In the genomic region with DNA sequence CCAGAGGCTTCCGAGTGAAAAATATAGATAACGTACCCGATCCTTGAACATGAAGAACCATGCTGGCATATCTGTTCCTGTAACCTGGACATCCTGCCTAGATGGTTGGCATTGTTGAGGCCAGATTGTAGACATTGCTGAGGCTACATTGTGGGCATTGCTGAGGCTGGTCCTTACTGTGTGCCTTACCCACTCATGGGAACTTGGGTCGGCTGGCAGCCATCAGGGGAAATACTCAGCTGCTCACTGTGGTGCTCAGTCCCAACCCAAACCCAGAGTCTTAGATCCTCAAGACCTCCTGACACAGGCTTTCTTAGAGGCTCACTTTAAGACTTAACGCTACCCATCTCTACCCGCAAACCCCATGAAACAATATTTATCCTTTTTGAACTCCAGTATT, we compare ENCODE assay signal across 31 mouse cellular contexts.
"Had no signal": no experiment of that assay in that cellular context is flagged by ENCODE, and none has a peak within 500 bp of the region (broad histone marks: within the 10 kb centered on the region; RNA-seq: fewer than 3 reads in every experiment).

No protein-coding gene starts in this region.

- H3K27me3 ChIP-seq: heart, embryonic 13.5 days; heart, embryonic 15.5 days; hindbrain, embryonic 13.5 days; hindbrain, embryonic 15.5 days; intestine, embryonic 15.5 days; kidney, embryonic 15.5 days had no signal

- H3K4me2 ChIP-seq: heart, embryonic 11.5 days; heart, embryonic 12.5 days; heart, embryonic 13.5 days; heart, embryonic 15.5 days; hindbrain, embryonic 12.5 days; hindbrain, embryonic 13.5 days; hindbrain, embryonic 14.5 days; hindbrain, embryonic 15.5 days; intestine, embryonic 15.5 days; kidney, embryonic 15.5 days had no signal

- H3K27ac ChIP-seq: heart, embryonic 10.5 days; heart, embryonic 13.5 days; heart, embryonic 15.5 days; hindbrain, embryonic 10.5 days; hindbrain, embryonic 12.5 days; hindbrain, embryonic 13.5 days; hindbrain, embryonic 14.5 days; hindbrain, embryonic 15.5 days; hindbrain, postnatal 0 days; intestine, embryonic 15.5 days; kidney, embryonic 15.5 days; kidney, postnatal 0 days; left cerebral cortex, adult 2 months had no signal

- H3K4me3 ChIP-seq: heart, embryonic 10.5 days; heart, embryonic 12.5 days; heart, embryonic 13.5 days; heart, embryonic 15.5 days; hindbrain, embryonic 10.5 days; hindbrain, embryonic 12.5 days; hindbrain, embryonic 13.5 days; hindbrain, embryonic 15.5 days; intestine, embryonic 15.5 days; kidney, embryonic 15.5 days; left cerebral cortex, adult 2 months had no signal

- H3K36me3 ChIP-seq: heart, embryonic 10.5 days; heart, embryonic 12.5 days; heart, embryonic 13.5 days; heart, embryonic 15.5 days; hindbrain, embryonic 10.5 days; hindbrain, embryonic 12.5 days; hindbrain, embryonic 13.5 days; hindbrain, embryonic 15.5 days; intestine, embryonic 15.5 days; kidney, embryonic 15.5 days had no signal

- DNase-seq: heart, postnatal 10 days; heart, postnatal 14 days; heart, postnatal 36 days; heart, postnatal 4 days; kidney, adult 11 months; kidney, adult 18-20 months; kidney, adult 2 months; kidney, adult 8-10 months; kidney, adult 9 months; kidney, postnatal 10 days; kidney, postnatal 14 days; kidney, postnatal 25 days; kidney, postnatal 36 days; kidney, postnatal 4 days; layer of hippocampus, adult 9-11 months; layer of hippocampus, postnatal 36 days had no signal
